Mouse (Mus musculus) gonadal fat pad, adult 2 months (tissue): ENCODE data around the gene Lonrf2. TPM values are rescaled to one million over a fixed set of nuclear protein-coding genes. Genes with fewer than 3 reads are reported as not detected.

Source experiments
- DNase-seq: peaks from one replicate; pipeline ENCODE4 v3.0.0-alpha.2; 2012; ENCODE audit warnings: low read depth
- polyA plus RNA-seq: library from polyadenylated mRNA; depleted of rRNA; stranded (reverse); fragments of >200 nt; gene quantifications from 2 replicates; pipeline ENCODE4 v1.2.3, GENCODE M21; 2012; rRNA removed

The Lonrf2 gene
- polyA plus RNA-seq, 1 experiment: 1.3 TPM

DNA sequence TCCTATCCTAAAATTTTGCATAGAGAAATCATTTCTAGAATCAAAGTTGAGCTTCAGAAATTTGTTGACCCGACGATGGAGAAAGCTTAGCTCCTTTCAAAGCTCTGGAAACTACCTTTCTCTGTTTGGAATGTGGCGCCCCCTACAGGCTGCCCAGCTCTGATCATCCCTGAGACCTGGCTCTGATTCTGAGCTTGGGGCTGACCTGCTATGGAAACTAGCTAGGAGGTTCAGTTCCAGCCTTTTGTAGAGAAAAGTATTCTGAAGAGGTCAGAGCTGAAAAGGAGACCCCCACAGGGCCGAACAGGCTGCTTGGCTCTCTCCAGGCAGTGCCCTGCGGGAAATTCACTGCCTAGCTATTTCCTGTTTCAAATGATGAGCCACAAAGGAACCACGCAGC lies 66.6 kb downstream of the Lonrf2 start:
- DNase-seq: no peak

- no peak for DNase-seq
These were observed 68.7 kb downstream of the Lonrf2 start for GRCm38 (mm10) chr1:38767812-38768211.

- DNase-seq: no peak
These were observed 69.6 kb downstream of the Lonrf2 start for GRCm38 (mm10) chr1:38766661-38767572.

GRCm38 (mm10) chr1:38766254-38766653 lies 70.3 kb downstream of the Lonrf2 start:
- no peak for DNase-seq

DNA sequence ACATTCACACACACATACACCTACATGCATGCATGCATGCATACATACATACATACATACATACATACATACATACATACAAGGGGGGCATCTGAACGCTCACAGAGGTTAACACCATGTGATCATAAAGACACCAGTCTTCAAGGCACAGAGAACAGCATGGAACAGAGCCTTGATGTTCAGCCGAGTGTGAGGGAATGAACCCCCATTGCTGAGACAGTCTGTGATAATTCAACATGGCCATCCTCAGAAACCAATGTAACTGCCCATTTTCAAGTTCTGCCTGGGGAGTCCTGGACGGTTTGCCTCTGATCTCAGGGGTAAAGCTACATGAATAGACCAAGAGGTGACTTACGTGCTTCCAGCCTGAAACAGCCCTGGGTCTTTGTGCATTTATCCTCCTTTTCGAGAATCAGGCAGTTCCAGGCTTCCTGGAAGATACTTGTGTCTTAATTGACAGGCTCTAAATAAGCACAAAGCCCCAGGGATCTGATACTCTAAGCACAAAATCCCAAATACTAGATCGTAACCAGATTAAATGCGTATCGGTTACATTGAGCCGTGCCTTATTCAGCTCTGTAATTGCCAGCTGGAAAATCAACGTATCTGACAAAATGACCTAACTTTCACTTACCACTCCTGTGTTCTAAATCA lies 72.4 kb downstream of the Lonrf2 start:
- DNase-seq: no peak

DNA sequence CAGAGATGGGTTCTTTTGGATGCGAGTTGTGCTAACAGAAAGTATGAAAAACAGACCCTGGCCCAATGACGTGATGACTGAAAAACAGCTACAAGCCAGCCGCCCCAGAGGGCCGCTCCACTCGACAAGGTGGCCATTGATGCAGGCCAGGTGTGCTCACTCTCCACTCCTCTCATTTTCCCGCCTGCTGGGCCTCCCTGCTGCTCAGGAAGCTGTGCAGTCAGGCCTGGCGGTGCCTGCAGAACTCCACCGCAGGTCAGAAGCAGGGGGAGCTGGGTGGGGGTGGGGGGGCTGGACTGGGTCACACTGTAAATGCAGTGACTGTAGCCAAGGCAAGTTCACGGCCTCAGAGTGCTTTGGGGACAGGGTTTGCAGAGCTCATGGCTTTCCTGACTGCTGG lies 76.1 kb downstream of the Lonrf2 start:
- DNase-seq: no peak

GRCm38 (mm10) chr1:38757791-38758403 lies 78.6 kb downstream of the Lonrf2 start:
- no peak for DNase-seq

- no peak for DNase-seq
These were observed 92.6 kb downstream of the Lonrf2 start for GRCm38 (mm10) chr1:38743863-38744262.

Other genes starting within 250 kb of the Lonrf2 start
- gene Aff3, start 171.8 kb downstream of the Lonrf2 start, polyA plus RNA-seq: 5.0 and 7.0 TPM in 2 replicates
- gene Chst10, start 61.5 kb upstream of the Lonrf2 start, polyA plus RNA-seq: 14.0 and 16.4 TPM in 2 replicates
- 0.22 TPM in 1 of 2 replicates, not detected in the other for gene Nms, start 102.4 kb upstream of the Lonrf2 start, polyA plus RNA-seq
- 34.5 and 36.7 TPM in 2 replicates for gene Pdcl3, start 148.9 kb upstream of the Lonrf2 start, polyA plus RNA-seq